Mouse (Mus musculus) intestine, embryonic 15.5 days (tissue): ENCODE data around the gene Birc6. TPM values are rescaled to one million over a fixed set of nuclear protein-coding genes. Genes with fewer than 3 reads are reported as not detected.

ENCODE experiments used
- ATAC-seq: fragments of 200-750 bp; cut with Nextera tagmentation; 2 replicates; pipeline ENCODE4 v1.8.0; 2017; ENCODE audit warnings: moderate TSS enrichment, moderate library complexity
- H3K27ac ChIP-seq: fragments of 300-500 bp; sonication (generic); 2 replicates; pipeline ENCODE4 v1.5.1; 2015; ENCODE audit warnings: mild to moderate bottlenecking, inconsistent platforms
- H3K27me3 ChIP-seq: fragments of 300-500 bp; sonication (generic); replicated peaks from 2 replicates; pipeline ENCODE4 v1.6.1; 2015; ENCODE audit warnings: inconsistent platforms
- H3K36me3 ChIP-seq: fragments of 300-500 bp; sonication (generic); 2 replicates; pipeline ENCODE4 v1.6.1; 2015; ENCODE audit warnings: inconsistent platforms
- H3K4me1 ChIP-seq: fragments of 300-500 bp; sonication (generic); replicated peaks from 2 replicates; pipeline ENCODE4 v1.6.1; 2015; ENCODE audit warnings: inconsistent platforms
- H3K4me2 ChIP-seq: fragments of 300-500 bp; sonication (generic); replicated peaks from 2 replicates; pipeline ENCODE4 v1.6.1; 2015; ENCODE audit warnings: mild to moderate bottlenecking, inconsistent platforms
- H3K4me3 ChIP-seq: fragments of 300-500 bp; sonication (generic); replicated peaks from 2 replicates; pipeline ENCODE4 v1.5.1; 2015; ENCODE audit warnings: inconsistent platforms
- H3K9ac ChIP-seq: fragments of 300-500 bp; sonication (generic); 2 replicates; pipeline ENCODE4 v1.6.1; 2015; ENCODE audit warnings: inconsistent platforms
- H3K9me3 ChIP-seq: fragments of 300-500 bp; sonication (generic); 2 replicates; pipeline ENCODE4 v1.6.1; 2016; ENCODE audit warnings: inconsistent platforms
- WGBS: fragments of 180-500 bp; shearing (Covaris S2); methylation state at CpG from one replicate; pipeline ENCODE4 v1.1.7; 2015; 5-methylcytosine and 5-hydroxymethylcytosine counted together
- polyA plus RNA-seq: library from polyadenylated mRNA; unstranded; fragments of >200 nt; fragmentation: Nextera tagmentation; extraction: Ambion mirVana; gene quantifications from 2 replicates; pipeline ENCODE4 v1.2.1, GENCODE M21; 2015

Birc6 gene
- polyA plus RNA-seq, 1 experiment from 2014 or later: 83.2 TPM

DNA sequence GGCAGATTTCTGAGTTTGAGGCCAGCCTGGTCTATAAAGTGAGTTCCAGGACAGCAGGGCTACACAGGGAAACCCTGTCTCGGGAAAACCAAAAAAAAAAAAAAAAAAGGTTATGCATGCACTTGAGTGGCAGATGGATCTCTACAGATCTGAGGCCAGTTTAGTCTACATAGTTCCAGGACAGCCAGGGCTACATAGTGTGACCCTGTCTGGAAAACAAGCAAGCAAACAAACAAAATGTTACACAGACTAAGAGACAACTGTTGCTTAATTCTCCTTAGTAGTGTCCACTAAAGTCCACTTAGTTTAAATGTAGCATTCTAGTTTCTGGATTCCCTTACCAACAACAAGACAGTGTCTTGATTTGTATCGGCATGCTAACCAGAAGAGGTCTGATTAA, 2.0 kb upstream of the Birc6 start:
- no peak for ATAC-seq
- Histone ChIP-seq H3K36me3 (no peaks in the 10 kb centered on the region), H3K4me3 (no peak overlapping the region), H3K9me3 (no peaks in the 10 kb centered on the region), H3K27me3 (no peaks in the 10 kb centered on the region), H3K4me1 (0 out of 2 replicates have a peak, but pooled peaks cover 5% of the 10 kb centered on the region), H3K27ac (no peak overlapping the region), H3K4me2 (no peak overlapping the region), H3K9ac (no peak overlapping the region)
- 87% methylated on average over 2 of the region's 2 CpGs for WGBS

DNA sequence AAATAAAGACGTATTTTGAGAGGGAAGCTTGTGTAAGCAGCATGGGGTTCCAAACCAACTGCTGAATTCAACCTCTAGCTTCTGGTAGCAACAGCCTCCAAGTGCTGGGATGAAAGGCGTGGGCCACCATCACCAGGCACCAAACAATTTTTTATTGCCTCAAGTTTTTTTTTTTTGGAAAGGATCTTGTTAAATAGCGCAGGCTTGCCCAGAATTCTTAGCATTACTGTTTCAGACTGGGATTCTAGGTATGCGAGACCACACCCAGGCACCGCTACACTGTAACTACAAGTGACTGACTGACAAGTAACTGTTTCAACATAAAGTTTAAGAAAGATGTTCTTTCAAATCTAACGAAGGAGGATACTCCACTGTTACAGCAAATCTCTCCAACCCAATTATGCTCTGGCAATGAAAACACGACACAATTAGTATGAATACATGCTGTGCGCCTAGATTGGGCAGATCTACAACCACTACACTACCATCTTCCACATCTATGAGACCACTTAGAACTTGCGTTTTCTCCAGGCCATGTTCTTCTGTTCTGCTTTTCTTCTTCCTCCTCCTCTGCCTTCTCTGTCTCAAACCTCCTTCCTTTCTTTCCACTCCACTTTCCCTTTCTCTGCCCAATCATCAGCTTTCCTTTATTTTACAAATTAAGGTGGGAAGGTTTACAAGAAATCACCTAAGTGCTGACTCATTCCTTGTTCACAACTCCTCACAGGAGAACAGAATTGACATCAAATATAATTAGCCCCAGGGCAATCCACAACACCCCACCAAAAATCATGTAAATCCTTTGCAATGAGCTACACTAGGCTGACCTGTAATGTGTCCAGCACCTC, 1.1 kb upstream of the Birc6 start:
- ATAC-seq: peak; percentile 1; the same call in 1 of the 2 replicates
- Histone ChIP-seq H3K27ac (peak overlapping the region; percentile 100), H3K4me2 (peak overlapping the region; percentile 77), H3K4me1 (0 out of 2 replicates have a peak, but pooled peaks cover 5% of the 10 kb centered on the region), H3K4me3 (peak overlapping the region; percentile 95), H3K27me3 (no peaks in the 10 kb centered on the region), H3K36me3 (no peaks in the 10 kb centered on the region), H3K9me3 (no peaks in the 10 kb centered on the region), H3K9ac (peak overlapping the region; percentile 68)
- WGBS: 85% methylated on average over 9 of the region's 9 CpGs

DNA sequence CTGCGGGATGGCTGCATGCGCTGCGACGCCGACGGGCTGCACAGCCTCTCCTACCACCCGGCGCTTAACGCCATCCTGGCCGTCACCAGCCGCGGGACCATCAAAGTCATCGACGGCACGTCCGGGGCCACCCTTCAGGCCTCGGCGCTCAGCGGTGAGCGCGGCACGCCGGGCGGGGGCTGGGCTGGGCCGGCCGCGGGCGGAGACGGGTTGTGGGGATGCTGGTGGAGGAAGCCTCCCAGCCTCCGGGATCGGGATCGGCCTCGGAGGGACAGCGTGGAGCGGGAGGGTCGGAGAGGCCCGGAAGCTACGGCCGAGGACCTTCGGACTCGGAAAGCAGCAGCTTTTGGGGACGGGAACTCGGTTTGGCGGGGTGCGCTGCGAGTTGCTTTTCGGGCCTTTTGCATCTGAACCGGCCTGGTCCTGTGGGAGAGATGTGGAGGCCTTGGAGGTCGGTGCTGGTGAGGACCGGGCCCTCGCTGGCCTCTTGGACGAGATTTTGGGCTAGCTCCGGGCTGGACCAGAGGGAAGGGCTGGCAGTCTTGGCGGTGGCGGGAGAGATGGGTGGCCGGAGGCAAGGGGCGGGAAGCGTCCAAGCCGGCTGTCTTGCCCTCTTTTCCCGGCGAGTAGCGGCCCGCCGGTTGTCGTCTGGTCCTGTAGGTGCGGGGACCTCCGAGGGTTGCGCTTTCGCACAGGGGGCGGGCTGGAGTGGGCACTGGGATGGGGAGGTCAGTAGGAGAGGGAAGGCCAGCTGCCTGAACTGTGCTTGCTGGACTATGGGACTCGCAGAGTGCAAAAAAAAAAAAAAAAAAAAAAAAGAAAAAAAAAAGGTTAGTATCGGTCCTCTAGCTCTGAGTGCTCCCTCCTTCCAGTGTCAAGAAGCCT, 795 bp downstream of the Birc6 start:
- Histone ChIP-seq H3K9ac (peak overlapping the region; percentile 99), H3K4me2 (peak overlapping the region; percentile 65), H3K9me3 (no peaks in the 10 kb centered on the region), H3K4me1 (0 out of 2 replicates have a peak, but pooled peaks cover 5% of the 10 kb centered on the region), H3K36me3 (no peaks in the 10 kb centered on the region), H3K4me3 (peak overlapping the region; percentile 95), H3K27me3 (no peaks in the 10 kb centered on the region), H3K27ac (peak overlapping the region; percentile 99)
- under 1% methylated on average over 72 of the region's 72 CpGs for WGBS
- peak; percentile 64 for ATAC-seq

DNA sequence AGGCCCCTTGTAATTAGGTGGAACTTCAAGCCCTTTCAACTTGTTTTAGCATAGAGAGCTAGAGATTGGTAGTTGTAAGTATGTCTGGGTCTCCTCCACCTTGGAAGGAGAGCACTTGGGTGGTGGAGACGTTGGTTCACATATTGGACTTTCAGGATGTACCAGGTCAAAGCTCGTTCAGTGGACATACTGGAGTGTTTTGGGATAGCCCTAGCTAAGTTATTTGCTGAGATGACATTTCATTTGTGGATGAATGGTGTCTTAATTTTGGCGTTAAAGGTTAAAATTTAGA, 1.4 kb downstream of the Birc6 start:
- 11% methylated on average over 3 of the region's 3 CpGs for WGBS
- no peaks in the 10 kb centered on the region for H3K36me3 ChIP-seq
- H3K4me1 ChIP-seq: 0 out of 2 replicates have a peak, but pooled peaks cover 5% of the 10 kb centered on the region
- no peaks in the 10 kb centered on the region for H3K27me3 ChIP-seq
- no peak overlapping the region for H3K27ac ChIP-seq
- H3K4me3 ChIP-seq: peak overlapping the region; percentile 95
- peak overlapping the region; percentile 65 for H3K4me2 ChIP-seq
- peak overlapping the region; percentile 99 for H3K9ac ChIP-seq
- H3K9me3 ChIP-seq: no peaks in the 10 kb centered on the region
- no peak for ATAC-seq

DNA sequence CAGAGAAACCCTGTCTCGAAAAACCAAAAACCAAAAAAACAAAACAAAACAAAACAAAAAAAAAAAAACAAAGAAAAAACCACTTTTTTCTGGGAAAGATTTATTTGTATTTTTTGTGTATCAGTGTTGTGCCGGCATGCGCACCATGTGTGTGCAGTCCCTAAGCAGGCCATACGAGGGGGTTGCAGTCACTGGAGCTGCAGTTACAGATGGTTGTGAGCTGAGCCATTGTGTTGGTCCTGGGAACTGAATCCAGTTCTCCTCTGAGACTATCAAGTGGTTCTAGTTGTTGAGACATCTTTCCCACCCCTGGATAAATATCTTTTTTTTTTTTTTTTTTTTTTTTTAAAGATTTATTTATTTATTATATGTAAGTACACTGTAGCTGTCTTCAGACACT, 6.9 kb downstream of the Birc6 start:
- Histone ChIP-seq H3K4me2 (no peak overlapping the region), H3K4me1 (0 out of 2 replicates have a peak, but pooled peaks cover 2% of the 10 kb centered on the region), H3K4me3 (no peak overlapping the region), H3K9me3 (no peaks in the 10 kb centered on the region), H3K36me3 (no peaks in the 10 kb centered on the region), H3K9ac (no peak overlapping the region), H3K27me3 (no peaks in the 10 kb centered on the region), H3K27ac (no peak overlapping the region)
- ATAC-seq: no peak
- 96% methylated on average over 4 of the region's 4 CpGs for WGBS

DNA sequence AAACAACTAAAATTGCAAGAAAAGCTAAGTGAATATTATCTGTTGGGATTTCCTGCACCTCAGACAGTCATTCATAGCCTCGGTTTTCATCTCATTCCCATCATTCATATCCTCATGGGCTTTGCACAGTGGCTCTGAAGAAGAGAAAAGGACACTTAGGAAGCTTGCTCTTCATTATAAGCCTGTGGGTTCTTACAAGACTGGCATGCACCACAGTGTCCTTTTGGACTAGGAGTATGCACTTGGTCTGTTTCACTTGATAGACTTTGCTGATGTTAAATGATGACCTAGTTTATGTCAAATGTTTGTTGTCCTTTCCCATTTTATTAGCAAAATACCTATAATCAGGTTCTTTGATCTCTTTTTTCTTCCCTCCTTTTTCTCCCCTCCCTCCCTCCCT, 9.4 kb downstream of the Birc6 start:
- no peaks in the 10 kb centered on the region for H3K9me3 ChIP-seq
- no peak for ATAC-seq
- 78% methylated on average over 1 of the region's 1 CpGs for WGBS

DNA sequence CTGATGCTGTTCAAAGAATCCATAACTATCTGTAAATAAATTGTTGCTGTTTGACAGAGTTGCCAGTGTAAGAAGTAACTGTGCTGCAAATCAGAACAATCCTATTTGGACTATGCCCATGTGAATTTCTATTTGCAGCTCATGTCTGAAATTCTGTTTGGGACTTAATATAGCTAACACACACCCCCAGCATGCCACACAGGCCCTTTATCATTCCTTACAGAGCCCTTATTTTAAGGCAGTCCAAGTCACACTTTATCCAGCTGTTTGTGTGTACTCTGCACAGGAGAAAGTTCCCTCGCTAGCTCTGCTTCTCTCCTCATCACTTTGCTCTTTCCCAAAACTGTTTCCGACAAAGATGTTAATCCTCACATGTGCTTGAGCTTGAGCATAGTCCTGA, 15.5 kb downstream of the Birc6 start:
- no peak for ATAC-seq

More for the DNA sequence above, 9.4 kb downstream of the Birc6 start:
- Histone ChIP-seq H3K4me1 (no peaks in the 10 kb centered on the region), H3K27me3 (no peaks in the 10 kb centered on the region), H3K27ac (no peak overlapping the region), H3K36me3 (no peaks in the 10 kb centered on the region), H3K4me2 (no peak overlapping the region), H3K9ac (no peak overlapping the region), H3K4me3 (no peak overlapping the region)

DNA sequence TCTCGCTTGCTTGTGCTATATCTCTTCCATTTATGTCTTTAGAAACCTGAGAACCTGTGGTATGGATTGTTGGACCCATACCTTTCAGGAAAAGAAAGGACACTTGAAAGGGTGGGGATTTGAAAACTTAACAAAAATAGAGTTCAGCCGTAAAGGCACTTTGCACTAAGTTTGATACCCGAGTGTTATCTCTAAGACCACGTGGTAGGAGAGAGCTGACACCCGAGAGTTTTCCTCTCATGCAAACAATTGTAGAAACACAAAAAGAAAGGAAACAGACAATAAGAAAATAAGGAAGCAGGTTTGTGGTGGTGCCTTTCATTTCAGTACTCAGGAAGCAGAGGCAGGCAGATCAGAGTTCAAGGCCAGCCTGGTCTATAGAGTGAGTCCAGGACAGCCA, 26.0 kb downstream of the Birc6 start:
- H3K27me3 ChIP-seq: no peaks in the 10 kb centered on the region
- no peak overlapping the region for H3K4me3 ChIP-seq
- H3K9me3 ChIP-seq: no peaks in the 10 kb centered on the region
- ATAC-seq: no peak
- WGBS: 70% methylated on average over 5 of the region's 5 CpGs
- H3K4me2 ChIP-seq: no peak overlapping the region
- peaks cover 5% of the 10 kb centered on the region; the same call in 1 of the 2 replicates for H3K36me3 ChIP-seq
- H3K4me1 ChIP-seq: no peaks in the 10 kb centered on the region
- no peak overlapping the region for H3K27ac ChIP-seq
- H3K9ac ChIP-seq: no peak overlapping the region

More for the DNA sequence above, 15.5 kb downstream of the Birc6 start:
- Histone ChIP-seq H3K27ac (no peak overlapping the region), H3K9ac (no peak overlapping the region), H3K9me3 (no peaks in the 10 kb centered on the region), H3K4me2 (no peak overlapping the region), H3K36me3 (no peaks in the 10 kb centered on the region), H3K4me1 (no peaks in the 10 kb centered on the region), H3K27me3 (no peaks in the 10 kb centered on the region), H3K4me3 (no peak overlapping the region)
- 88% methylated on average over 2 of the region's 2 CpGs for WGBS

DNA sequence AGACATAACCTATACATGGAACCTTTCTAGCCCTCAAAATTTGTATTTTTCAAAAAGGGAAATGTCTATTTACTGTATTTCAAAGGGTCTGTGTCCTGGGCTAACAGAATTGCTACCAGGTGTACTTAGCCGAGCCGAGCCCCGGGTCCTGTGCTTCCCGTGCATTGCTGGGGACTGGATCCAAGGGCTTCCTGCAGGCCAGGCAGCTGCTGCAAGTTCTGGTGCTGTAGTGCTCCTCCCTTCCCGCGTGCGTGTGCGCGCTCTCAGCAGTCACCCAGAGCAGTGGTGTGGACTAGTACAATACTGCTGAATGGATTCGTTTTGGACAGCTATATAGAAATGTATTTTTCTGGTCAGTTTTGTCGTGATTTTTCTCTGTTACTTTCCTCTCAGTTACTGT, 31.8 kb downstream of the Birc6 start:
- H3K27ac ChIP-seq: no peak overlapping the region
- no peak overlapping the region for H3K4me2 ChIP-seq
- no peaks in the 10 kb centered on the region for H3K4me1 ChIP-seq
- no peaks in the 10 kb centered on the region for H3K27me3 ChIP-seq
- no peak for ATAC-seq
- no peak overlapping the region for H3K9ac ChIP-seq
- no peak overlapping the region for H3K4me3 ChIP-seq
- no peaks in the 10 kb centered on the region for H3K9me3 ChIP-seq
- 85% methylated on average over 11 of the region's 11 CpGs for WGBS
- peaks cover 5% of the 10 kb centered on the region; the same call in 1 of the 2 replicates for H3K36me3 ChIP-seq

DNA sequence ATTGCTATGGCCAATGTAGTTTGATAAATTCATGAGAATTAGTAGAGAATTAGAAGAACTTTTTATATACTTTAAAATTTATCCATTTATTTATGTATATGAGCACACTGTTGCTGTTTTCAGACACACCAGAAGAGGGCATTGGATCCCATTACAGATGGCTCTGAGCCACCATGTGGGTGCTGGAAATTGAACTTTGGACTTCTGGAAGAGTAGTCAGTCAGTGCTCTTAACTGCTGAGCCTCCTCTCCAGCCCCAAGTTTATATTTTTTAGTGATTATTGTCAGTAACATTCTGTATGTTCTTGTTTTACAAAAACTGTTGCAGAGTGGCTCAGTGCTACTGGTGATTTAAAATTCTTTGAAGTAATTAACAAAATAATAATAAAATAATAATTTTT, 36.1 kb downstream of the Birc6 start:
- H3K9me3 ChIP-seq: no peaks in the 10 kb centered on the region
- H3K4me1 ChIP-seq: no peaks in the 10 kb centered on the region
- peaks cover 12% of the 10 kb centered on the region; the same call in 1 of the 2 replicates for H3K36me3 ChIP-seq
- no peak overlapping the region for H3K4me2 ChIP-seq
- no peak for ATAC-seq
- no peak overlapping the region for H3K27ac ChIP-seq
- H3K9ac ChIP-seq: no peak overlapping the region
- H3K4me3 ChIP-seq: no peak overlapping the region
- no peaks in the 10 kb centered on the region for H3K27me3 ChIP-seq

DNA sequence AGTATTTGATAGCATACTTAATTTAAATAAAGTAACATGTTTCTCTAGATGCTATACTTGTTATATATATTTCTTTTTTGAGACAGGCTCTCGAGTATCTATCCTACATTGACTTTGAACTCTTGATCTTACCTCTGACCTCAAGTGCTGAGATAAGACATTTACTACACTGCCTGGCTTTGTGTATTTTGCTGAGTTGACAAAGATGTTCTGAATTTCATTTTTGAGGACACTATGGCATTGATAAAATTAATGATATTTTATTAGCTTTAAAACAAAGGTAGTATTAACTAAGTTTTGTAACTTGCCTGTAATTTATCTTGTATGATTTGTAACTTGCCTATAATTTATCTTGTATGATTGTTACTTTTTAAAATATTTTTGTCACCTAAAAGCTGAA, 41.1 kb downstream of the Birc6 start:
- ATAC-seq: no peak
- H3K27me3 ChIP-seq: no peaks in the 10 kb centered on the region
- 0 out of 2 replicates have a peak, but pooled peaks cover 2% of the 10 kb centered on the region for H3K4me1 ChIP-seq
- 0 out of 2 replicates have a peak, but pooled peaks cover 7% of the 10 kb centered on the region for H3K36me3 ChIP-seq
- H3K9ac ChIP-seq: no peak overlapping the region
- no peak overlapping the region for H3K4me3 ChIP-seq
- no peaks in the 10 kb centered on the region for H3K9me3 ChIP-seq
- WGBS: 61% methylated on average over 1 of the region's 1 CpGs
- no peak overlapping the region for H3K27ac ChIP-seq
- H3K4me2 ChIP-seq: no peak overlapping the region

DNA sequence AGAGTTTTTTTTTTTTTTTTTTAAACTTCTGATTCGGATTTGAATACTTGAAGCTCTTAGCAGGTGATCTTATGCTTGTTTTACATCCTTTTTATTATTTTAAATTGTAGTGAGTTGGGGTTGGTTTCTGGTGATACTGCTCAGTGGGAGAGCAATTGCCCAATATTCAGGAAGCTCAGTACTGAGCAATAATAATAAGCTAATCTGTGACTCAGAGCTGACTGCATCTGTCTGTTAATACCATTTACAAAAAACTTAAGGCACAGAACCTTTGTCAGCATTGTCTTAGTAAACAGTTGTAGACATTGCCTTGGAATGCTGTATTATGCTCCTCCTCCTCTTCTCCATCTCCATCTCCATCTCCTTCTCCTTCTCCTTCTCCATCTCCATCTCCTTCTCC, 42.5 kb downstream of the Birc6 start:
- 70% methylated on average over 1 of the region's 1 CpGs for WGBS
- Histone ChIP-seq H3K9ac (no peak overlapping the region), H3K36me3 (0 out of 2 replicates have a peak, but pooled peaks cover 5% of the 10 kb centered on the region), H3K9me3 (no peaks in the 10 kb centered on the region), H3K4me2 (no peak overlapping the region), H3K27me3 (no peaks in the 10 kb centered on the region), H3K4me1 (0 out of 2 replicates have a peak, but pooled peaks cover 2% of the 10 kb centered on the region), H3K27ac (no peak overlapping the region), H3K4me3 (no peak overlapping the region)
- no peak for ATAC-seq
